Mouse (Mus musculus): ENCODE data around the gene Efna1.

The Efna1 gene

DNA sequence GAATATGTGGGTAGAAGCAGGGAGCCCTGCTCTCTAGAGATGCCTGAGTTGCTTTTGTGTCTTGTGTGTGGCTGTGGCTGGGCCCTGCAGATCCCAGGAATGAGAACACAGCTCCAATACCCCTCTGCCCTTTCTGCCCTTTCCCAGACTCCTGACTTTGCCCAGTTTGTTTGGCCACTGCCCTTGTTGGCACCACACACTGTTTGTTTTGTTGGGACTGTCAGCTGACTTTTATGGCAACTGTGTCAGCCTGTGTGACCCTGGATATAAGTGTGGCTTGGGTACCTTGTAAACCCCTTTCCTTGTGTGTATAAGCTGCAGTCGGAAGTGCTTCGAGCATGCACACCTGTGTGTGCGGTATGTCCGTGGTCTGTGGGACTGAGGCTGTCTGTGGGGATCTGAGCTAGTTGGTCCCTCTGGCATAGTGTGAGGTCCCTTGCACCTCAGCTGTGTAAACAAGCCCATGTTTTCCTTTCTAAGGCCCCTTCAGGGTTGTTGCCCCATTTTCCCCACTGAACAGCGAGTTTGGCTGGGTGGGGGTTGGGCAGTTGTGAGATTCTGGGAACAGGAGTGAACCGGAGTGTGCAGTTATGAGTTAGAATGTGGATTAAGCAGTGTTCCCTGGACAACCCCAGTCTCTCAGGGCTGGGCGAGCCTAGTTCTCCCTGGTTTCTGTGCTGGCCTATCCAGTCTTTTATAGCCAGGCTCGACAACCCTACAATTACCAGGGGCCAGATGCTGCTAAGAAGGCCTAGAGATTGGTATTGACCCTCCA is 24.8 kb upstream of the Efna1 start:
- no peak for DNase-seq (ENCODE audit: low spot score in 2 of 2)

DNA sequence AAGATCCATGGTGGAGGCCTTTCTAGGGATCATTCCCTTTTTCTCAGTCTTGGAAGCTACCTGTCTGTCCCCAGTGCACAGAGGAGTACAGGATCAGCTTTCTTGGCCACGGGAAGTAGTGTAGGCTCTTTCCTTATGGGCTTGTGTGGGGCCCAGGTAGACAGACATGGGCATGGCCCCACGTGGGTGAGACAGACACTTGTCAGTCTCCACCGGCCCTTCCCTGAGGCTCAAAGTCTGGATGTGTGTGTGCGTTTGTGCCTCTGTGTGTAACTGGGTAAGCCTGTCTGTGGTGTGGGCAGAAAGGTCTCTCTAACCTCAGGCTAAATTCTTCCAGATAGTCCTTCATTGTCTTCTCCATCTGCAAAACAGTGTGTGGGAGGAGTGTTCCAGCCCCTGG is 24.2 kb upstream of the Efna1 start:
- DNase-seq (ENCODE audit: low spot score in 2 of 2), result no peak

DNA sequence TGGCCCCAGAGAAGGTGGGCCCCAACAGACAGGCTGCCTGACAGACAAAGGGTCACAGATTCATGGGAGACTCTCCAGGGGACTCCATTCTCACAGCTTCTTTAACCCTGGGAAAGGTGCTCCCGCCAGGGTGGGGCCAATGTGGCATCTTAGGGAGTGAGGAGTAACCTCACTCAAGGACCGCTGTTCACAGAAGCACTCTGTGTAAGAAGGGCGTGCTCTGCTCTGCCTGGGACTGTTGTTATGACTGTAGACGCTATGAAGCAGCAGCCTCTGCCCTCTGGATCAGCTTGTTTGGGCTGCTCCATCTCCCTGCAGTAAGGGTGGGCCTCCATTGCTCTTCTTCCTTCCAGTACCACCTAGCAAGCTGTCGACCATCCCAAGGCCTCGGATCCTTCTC is 23.5 kb upstream of the Efna1 start:
- DNase-seq (ENCODE audit: low spot score in 2 of 2), result no peak

DNA sequence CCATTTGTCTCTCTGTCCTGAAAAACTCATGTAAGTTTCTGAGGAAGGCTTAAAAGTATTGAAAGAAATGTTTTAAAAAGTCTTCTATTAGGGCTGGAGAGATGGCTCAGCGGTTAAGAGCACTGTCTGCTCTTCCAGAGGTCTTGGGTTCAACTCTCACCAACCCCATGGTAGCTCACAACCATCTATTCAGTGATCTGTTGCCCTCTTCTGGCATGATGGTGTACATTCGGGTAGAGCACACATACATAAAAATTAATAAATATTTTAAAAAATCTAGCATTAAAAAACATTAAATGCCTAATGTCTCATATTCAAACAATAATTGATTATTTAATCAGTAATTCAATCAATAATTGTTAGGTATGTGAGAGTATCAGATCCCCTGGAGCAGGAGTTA is 19.6 kb upstream of the Efna1 start:
- DNase-seq (ENCODE audit: low spot score in 2 of 2), result no peak

DNA sequence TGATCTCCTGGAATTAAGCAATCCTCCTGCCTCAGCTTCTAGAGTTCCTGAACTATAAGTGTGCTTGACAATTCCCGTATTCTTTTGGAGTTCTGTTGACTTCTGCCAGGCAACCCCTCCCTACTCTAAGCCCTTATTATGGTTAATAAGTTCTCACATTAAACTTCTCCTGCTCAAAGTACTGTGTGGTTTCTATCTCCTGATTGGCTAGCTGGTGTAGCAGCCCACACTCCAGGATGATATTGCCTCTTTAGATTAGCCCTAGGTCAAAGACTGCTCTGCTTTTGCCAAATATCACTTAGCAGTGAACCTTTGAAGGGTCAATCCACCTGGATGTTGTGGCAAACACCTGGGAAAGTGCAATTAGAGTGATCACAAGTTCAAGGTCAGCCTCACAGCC is 19.1 kb upstream of the Efna1 start:
- DNase-seq (ENCODE audit: low spot score in 2 of 2), result no peak

DNA sequence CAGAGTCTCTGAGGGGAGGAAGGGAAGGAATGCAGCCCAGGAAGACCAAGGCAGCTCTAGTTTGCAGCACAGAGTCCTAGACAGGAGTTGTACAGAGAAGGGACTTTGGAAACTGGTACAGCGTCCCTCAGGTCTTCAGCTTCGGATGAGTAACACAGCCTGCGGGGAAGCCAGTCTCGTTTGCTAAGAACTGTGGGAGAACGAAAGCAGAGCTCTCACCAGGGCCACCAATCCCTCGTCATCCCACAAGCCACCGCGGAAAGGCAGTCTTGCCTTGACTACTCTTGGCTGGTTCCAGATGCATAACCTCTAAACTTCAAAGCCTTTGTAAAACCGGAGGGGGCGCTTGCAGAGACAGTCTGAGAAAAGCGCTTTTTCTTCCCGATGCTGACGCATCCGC is 18.6 kb upstream of the Efna1 start:
- DNase-seq (ENCODE audit: low spot score in 2 of 2), result no peak

DNA sequence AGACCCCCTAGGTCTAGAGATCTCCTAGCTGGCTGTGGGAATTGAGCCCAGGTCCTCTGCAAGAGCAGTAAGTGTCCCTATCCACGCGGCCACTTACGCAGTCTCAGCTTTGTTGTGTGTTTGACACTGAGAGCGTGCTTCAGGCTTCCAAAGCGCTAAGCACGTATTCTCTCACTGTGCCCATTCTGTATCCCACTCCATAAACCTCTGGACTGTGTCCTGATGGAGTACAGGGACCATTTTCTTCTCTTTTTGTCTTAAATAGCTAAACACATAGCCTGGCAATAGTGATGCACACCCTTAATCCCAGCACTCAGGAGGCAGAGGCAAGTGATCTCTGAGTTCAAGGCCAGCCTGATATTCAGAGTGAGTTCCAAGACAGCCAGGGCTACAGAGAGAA is 18.0 kb upstream of the Efna1 start:
- DNase-seq (ENCODE audit: low spot score in 2 of 2), result no peak

DNA sequence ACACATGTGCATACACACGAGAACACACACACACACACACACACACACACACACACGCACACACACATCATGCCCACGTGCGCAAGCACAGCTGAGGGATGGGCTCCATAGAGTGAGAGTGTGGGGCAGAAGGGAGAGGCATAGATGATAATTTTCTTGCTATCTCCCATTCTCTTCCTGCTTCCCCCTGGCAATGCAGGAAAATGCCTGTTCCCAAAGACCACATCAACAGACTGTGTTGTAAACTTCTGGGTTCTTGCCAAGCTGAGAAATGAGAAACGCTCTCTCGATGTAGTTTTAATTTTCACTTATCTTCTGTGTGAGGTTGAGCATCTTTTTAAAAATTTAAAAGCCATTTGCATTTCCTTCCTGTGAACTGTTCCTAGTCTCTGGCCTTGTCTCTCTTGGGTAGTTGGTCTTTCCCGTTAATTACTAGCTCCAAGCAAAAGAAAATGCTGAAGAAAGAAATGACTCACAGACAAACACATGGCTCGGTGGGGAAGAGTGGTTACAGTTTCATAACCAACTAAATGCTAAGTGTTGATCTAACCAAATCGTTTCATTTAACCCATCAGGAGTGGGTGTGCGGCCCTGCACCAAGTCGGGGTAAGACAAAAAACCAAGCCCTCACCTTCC is 15.9 kb upstream of the Efna1 start:
- DNase-seq (ENCODE audit: low spot score in 2 of 2), result no peak

DNA sequence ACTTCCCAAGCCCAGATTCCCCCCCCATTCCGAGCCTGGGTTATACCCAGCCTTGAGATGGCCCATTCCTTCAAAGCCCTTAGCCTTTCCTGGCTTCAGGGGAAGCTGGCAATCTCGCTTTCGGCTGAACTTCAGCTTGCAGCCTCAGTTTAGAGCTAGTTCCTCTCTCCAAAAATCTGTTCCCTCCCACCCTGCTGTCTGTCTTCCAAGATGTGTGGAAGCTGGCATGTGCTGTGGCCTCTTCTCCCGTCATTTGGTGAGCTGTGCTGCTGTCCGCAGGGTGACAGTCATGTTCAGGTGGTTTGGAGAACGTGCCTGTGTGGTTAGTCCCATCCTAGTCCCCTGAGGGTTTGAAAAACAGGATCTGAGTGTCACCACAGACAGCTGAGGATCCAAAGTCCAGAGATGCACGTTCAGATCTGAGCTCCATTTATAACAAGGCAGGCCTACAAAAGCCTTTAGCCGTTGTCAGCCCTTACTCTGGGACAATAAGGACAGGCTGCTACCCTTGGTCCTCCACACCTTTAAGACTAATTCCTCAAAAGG is 14.8 kb upstream of the Efna1 start:
- no peak for DNase-seq (ENCODE audit: low spot score in 2 of 2)

DNA sequence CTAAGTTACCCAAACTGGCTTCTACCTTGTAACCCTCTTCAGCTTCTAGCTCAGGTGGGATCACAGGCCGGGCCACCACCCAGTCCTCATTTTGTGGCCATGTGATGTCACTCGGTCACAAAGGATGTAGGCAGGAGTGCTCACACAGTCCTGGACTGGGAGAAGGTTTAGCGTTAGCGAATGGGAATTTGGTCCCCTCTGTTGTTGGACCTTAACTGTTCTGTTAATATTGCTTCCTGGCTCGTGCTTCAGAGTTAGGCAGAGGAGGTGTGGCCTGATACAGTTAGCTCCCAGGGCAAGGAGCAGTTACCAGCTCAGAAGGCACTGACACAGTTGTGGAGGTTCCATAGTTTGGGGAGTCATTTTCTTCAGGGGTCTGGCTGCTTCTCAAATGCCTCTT is 13.3 kb upstream of the Efna1 start:
- no peak for DNase-seq (ENCODE audit: low spot score in 2 of 2)

DNA sequence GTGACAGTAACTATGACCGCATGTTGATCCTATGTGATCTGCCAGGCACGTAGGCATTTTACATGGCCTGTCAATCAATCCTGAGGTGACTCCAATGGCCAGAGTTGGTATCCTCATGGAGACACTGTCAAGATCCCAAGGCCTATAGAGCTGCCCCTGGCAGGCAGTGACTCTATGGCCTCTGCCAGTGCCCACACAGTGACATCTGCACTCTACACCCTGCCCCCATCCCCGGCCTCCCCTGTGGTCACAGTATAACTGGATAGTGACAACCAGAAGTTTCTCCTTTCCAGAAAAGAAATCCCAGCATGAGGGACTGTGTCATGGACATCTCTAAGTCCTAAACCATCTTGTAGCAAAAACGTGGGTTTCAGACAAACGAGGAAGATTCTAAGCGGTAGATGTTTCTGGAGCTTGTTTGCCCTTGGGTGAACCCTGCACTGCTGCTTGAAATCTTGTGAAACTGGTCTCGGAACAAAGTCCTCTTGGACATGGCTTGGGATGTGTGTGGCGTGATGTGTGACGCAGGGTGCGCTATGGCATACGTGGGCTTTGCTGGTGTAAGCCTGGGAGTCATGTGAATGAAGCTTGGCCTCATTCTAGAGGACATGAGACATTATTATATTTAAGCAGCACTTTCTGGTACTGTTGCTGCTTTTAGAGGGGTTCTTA is 12.4 kb upstream of the Efna1 start:
- no peak for DNase-seq (ENCODE audit: low spot score in 2 of 2)

DNA sequence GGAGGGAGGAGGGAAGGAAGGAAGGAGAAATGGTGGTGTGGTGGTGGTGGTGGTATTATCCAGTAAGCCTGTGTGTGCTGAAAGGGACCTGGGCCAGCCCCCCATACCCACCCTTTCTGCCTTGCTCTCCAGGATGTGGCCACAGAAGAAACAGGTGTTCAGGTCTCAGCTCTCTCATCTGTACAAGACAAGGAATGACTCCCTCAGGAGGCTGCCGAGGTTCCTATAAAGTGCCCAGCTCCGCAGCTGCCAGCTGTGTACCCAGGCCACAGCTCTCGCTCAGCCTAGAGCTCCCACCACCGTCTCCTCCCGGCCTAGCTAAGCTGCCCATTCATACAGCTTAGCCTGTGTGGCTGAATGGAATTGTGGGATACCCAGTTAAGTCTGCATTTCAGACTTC is 11.4 kb upstream of the Efna1 start:
- no peak for DNase-seq (ENCODE audit: low spot score in 2 of 2)

DNA sequence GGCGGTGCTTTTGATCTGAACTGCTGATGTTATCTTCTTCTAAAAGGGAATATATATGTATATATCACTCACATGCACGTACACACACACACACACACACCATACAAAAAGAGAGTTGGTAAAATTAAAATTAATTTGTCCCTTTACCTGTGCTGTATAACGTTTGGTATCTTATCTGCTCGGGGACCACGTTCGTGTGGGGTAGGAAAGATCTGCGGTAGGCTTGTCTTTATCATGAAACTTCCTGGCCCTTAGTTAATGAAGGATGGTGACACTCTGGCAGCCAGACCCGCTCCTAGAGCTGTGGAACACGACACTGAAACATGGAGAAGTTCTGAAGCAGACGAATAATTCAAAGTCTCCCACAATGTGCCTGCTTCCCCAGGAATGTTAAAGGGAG is 10.9 kb upstream of the Efna1 start:
- no peak for DNase-seq (ENCODE audit: low spot score in 2 of 2)

DNA sequence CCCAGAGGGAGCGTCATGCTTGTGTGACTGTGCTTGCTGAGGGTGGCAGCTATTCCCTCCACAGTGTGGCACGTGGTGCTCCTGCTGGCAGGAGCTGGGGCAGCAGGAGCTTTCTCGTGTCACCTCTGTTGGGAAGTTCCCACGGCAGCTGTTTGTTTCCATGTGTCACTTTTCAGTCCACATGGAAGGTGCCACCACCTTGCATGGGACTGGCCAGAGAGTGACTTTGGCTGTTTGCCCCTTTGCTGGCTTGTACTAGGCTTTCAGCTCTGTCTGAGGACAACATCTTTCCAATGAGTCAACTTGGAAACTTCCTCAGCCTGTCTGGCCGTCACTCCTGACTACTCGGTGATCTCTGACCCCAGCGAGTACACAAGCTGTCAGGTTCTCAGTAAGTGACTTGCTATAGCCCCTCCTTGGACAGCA is 7.6 kb upstream of the Efna1 start:
- DNase-seq (ENCODE audit: low spot score in 2 of 2), result peak in 1 of 2 experiments; percentile 60

DNA sequence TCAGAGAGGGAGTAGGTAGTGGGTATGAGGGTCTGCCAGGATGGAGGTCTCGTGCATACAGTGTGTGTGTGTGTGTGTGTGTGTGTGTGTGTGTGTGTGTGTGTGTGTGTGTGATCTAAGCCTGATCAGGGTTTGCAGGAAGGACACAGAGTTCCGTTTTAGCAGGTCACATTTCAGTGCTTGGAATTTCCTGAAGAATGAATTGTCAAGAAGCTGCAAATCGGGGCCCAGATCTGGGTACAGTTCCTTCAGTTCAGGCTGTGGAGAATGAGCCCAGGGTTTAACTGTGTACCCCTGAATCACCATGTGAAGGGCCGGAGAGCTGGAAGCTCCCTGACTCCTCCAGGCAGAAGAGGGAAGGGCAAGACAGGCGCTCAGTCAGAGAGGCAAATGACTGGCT is 6.3 kb upstream of the Efna1 start:
- no peak for DNase-seq (ENCODE audit: low spot score in 2 of 2)

DNA sequence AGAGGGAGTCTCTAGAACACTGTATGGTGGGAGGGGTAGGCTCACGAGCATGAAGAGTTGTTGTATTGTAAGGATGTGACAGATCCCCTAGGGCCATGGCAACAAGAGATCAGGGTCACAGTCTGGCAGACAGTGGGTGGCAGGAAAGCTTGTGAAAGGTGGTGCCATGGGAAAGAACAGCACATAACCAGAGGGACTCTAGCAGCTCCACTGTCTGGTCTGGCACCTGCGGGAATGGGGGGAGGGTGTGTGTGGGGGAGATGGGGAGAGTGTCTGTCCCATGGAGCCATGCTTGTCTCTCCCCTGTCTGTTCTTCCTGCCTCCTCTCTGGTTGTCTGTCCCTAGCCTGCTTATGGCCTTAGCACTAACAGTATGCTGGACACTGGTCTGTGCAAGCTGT is 4.6 kb upstream of the Efna1 start:
- DNase-seq (ENCODE audit: low spot score in 2 of 2), result no peak

DNA sequence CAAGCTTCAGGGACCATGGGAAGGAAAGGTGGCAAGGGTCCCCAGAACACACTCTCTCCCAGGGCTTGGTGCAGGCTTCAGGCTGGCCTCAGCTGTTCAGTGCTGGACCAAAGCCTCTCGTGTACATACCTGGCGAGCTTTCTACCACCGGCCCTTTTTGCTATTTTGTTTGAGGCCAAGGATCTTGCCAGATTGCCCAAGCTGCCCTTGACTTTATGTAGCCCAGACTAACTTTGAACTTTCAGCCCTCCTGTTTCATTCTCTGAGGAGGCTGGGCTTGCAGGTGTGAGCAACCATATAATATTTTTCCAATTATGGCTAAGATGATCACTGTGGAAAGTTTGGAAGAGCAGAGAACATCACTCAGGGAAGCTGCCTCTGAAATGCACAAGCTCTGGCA is 3.3 kb upstream of the Efna1 start:
- DNase-seq (ENCODE audit: low spot score in 2 of 2), result no peak

DNA sequence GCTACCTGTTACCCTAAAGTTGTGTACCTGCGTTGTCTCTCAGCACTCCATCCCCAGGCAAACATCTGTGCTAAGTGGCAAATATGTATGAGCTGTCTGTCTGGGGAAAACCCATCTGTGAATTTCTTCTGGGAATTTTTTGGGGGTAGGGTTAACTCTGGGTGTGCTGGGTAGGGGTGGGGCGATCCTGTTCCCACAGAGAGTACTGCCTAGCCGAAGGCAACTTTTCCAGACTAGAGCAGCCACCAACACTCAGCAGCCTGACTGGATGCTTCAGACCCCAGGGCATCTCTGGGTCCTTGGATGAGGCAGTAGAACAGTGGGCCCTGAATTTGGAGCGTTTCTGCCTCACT is 1.3 kb upstream of the Efna1 start:
- no peak for DNase-seq (ENCODE audit: low spot score in 2 of 2)

DNA sequence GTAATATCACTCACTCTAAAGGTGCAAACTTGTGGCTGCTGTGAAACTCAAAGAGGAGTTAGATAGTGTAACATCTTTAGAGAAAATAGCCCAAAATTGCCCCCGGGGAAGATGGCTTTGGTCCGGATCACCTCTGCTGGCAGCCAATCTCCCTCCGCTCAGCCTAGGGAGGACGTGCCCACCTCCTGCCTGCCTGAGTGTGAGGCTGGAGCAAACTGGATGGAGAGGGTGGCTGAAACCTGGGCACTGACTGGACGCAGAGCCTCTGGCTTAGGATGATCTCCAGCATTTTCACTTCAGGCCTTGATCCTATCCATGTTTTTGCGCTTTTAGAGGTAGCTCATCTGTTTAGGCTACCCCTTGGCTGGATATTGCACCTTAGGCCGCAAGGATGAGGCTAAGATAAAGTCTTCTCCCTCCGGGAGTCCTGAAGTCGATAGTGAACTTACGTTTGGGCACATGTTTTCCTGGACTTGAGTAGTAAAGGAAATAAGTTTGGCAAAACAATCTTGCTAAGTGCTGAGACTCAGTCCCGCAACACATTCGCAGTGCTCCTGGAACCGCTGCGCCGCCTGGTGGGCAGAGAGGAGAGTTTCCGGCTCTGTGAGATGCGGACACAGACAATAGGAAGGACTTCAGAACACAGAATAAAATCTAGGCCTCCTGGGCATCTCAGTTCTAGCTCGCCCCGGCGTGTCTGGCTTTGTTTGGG is 793 bp upstream of the Efna1 start:
- DNase-seq (ENCODE audit: low spot score in 2 of 2), result peak; percentile 77 to 88

DNA sequence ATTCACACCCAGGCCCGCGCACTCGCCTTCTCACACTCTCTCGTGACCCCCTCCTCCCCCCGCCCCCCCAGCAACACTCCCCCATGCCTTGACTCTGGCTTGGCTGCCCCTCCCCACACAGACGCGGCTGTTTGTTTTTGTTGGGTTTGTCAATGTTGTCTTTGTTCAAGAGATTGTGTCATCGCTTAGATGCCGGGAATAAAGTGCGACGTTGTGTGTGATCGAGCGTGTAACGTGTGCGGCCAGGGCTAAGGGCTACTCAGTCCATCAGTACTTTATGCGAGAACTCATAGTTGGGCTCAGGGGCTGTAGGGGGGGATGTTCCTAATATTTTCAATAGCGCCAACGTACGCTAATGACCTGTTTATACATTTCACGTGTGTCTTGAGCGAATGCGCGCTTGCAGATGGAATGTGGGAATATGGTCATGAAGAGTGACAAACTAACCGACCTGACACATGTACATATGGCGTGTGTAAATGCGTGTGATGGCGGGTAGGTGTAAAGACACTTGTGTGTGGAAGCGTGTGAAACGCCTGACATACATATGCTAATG is 814 bp downstream of the Efna1 start:
- peak; percentile 43 to 58 for DNase-seq (ENCODE audit: low spot score in 2 of 2)

DNA sequence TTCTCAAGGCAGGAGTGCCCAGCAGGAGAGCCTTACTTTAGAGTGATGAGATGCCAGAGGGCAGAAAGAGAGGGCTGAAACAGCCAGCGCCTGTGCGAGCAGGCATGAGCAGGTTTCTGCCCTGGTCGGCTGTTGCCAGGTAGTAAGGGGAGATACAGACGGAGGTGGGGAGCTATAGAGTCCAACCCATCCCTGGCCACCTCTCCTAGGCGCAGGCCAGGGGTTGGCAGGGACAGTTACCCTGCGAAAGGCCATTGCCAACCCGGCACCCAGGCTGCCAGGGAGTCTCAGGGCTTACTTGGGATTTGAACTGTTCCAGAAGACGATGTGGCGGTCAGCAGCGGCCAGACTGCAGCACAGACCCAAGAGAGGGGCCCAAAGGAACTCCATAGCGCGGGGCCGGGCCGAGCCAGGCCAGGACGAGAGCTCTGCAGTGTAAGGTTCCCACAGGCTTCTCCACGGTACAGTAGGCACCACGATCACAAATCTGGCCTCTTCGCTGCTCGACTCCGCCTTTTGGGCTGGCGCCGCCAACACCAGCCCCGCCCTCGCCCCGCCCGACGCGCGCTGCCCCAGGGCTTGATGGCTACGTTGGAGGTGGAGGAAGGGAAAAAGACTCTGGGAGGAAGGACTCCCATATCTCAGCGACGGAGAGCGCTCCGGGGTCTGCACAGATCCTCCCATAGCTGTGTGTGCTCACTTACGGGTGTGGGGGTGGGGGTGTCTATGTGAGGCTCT is 1.6 kb downstream of the Efna1 start:
- peak; percentile 90 for DNase-seq (ENCODE audit: low spot score in 2 of 2)

All from heart, adult 9 months (tissue).